Mouse (Mus musculus): ENCODE measurements at regions not wholly inside any gene's neighbourhood (a gene's known extent, or its start where the extent isn't known, plus 50 kb on each side); places are given as distances from the start of the nearest gene placed in this dataset.

DNA sequence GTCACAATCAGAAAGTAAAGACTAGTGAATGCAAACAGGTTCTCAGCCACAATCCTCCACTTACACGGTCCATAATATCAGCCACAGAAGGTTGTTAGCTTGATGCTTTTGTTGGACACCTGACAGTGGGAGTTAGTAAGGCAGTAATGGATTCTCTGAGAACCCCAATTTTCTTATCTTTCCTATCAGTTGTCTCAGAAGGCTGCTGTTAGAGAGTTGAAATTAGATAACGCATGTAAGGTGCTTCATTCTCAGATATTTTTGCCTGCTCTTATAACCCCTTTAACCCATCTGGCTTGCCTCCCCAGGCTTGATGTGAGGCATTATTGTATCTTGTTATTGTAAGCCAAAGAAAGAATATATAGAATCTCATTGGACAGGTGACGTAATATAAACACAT lies 63.0 kb upstream of the Ube2e3 start:
- no peak for DNase-seq (ENCODE audit: low spot score in 2 of 2)

DNA sequence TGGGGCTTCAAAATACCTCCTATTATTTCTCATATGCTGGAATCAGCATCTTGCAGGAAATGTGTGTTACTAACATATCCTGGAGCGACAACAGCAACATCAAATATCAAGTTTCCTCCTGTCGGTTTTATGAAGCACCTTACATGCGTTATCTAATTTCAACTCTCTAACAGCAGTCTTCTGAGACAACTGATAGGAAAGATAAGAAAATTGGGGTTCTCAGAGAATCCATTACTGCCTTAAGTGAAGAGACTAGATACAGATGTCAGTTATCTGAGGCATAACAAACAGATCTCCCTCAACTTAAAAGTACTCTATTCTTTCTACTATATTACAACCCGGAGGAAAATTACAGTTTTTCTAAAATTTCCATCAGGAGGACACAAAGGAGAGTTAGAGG lies 64.4 kb upstream of the Ube2e3 start:
- no peak for DNase-seq (ENCODE audit: low spot score in 2 of 2)

DNA sequence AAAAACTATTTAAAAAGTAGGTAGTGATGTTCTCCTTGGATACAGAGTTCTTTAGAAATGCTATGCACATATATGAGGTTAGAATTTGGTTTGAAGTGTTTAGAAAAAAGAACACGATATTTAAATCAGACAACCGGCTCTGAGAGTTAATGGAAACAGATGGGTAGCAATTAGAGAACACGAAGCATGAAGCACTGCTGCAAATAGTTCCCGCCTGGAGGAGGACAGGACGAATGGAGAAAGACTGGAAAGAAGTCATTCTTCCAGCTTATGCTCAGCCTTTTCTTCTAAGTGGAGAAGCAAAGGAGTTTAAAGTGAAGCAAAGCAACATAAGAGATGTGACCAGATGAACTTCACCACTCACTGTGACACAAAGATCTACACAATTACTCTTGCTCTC lies 72.5 kb upstream of the Ube2e3 start:
- DNase-seq (ENCODE audit: low spot score in 2 of 2), result no peak

- DNase-seq (ENCODE audit: low spot score in 2 of 2), result no peak
Observed at GRCm38 (mm10) chr2:78794734-78795133, 73.2 kb upstream of the Ube2e3 start.

DNA sequence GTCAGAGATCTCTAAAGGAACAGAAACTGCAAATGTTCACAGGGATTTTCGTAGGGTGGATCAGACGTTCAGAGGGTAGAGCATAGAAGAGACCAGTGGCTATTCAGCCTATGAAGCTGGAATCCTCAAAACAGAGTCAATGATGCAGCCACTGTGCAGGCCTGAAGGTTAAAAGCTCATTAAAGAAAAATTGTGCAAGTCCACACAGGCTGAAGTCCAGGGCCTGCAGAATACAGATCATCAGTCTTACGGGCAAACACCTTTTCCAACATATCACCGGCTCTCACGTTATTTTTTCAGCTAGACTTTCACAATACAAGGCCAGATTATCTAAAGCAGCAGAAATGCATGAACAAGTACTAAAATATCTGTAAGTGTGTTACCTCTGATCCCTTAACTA lies 78.8 kb upstream of the Ube2e3 start:
- DNase-seq (ENCODE audit: low spot score in 2 of 2), result no peak

GRCm38 (mm10) chr2:78788222-78788621 lies 79.7 kb upstream of the Ube2e3 start:
- DNase-seq (ENCODE audit: low spot score in 2 of 2), result no peak

- no peak for DNase-seq (ENCODE audit: low spot score in 2 of 2)
Observed at GRCm38 (mm10) chr2:78779949-78780348, 88.0 kb upstream of the Ube2e3 start.

DNA sequence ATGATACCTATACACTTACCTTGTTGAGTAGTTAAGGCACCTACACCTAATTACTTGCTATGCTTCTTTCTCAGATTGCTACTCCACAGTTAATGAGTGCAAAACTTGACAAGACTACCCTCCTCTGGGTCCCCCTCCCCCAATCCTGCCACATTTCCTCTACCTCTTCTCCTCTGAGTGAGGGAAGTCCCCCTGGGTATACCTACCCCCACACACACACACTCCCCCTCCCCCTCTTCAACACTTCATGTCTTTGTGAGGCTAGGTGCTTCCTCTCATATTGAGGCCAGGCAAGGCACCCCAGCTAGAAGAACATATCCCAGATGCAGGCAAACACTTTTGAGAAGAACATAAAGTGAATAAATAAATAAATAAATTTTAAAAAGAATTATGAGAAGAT lies 90.3 kb upstream of the Ube2e3 start:
- no peak for DNase-seq (ENCODE audit: low spot score in 2 of 2)

- DNase-seq (ENCODE audit: low spot score in 2 of 2), result no peak
Observed at GRCm38 (mm10) chr2:78754362-78754761, 113.6 kb upstream of the Ube2e3 start.

- no peak for DNase-seq (ENCODE audit: low spot score in 2 of 2)
Observed at GRCm38 (mm10) chr2:78753918-78754317, 114.0 kb upstream of the Ube2e3 start.

- no peak for DNase-seq (ENCODE audit: low spot score in 2 of 2)
Observed at GRCm38 (mm10) chr2:78730161-78730560, 137.8 kb upstream of the Ube2e3 start.

DNA sequence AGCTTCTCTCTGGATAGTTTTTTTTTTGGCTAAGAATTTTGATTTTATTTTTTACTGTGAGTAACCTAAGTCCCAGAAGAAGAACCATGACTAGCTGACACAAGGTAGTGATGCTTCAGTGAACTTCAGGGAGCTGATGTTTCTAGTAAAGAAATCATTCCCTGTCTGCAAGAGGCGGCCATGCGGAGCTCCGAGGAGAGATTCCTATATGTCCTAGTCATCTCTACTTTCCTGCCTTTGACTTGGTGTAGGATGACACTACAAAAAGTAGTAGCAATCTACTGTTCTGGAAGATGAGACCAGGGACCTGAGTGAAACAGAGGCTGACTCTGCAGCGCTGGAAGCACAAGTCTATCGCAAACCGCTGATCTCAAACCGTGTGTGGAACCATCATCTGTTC lies 141.9 kb upstream of the Ube2e3 start:
- no peak for DNase-seq (ENCODE audit: low spot score in 2 of 2)

GRCm38 (mm10) chr2:78724416-78724815 lies 143.5 kb upstream of the Ube2e3 start:
- no peak for DNase-seq (ENCODE audit: low spot score in 2 of 2)

GRCm38 (mm10) chr2:78723423-78723822 lies 144.5 kb upstream of the Ube2e3 start:
- DNase-seq (ENCODE audit: low spot score in 2 of 2), result no peak

GRCm38 (mm10) chr2:78722739-78723138 lies 145.2 kb upstream of the Ube2e3 start:
- DNase-seq (ENCODE audit: low spot score in 2 of 2), result no peak

- DNase-seq (ENCODE audit: low spot score in 2 of 2), result no peak
Observed at GRCm38 (mm10) chr2:78718550-78718949, 149.4 kb upstream of the Ube2e3 start.

DNA sequence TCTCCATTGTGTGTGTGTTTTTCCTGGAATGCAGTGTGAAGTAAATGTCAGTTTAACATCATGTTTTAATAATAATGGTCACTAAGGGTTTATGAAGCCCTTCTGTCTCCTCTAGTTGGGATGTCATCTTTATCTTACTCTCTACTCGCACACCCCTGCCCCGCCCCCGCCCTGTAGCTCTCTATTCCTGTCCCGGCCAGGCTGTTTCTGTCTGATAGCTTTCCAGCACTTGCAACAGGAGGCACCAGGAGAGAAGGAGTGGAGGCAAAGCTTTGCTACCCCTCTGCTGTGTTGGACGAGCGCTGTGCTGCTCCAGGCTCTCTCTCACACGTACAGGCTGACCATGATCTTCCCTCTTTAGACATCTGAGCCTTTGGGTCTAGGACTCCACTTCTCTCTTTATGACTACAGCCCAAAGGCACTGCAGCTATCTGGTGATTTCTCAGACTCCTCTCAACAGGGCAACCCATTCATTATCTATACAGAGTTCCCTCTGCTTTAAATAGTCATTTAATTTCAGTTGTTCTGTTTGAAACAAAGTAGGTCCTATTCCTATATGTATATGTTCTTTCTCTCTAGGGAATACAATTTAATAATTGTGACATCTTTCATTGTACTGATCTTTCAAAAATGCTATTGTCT lies 151.6 kb upstream of the Ube2e3 start:
- no peak for DNase-seq (ENCODE audit: low spot score in 2 of 2)

GRCm38 (mm10) chr2:78694851-78695250 lies 173.1 kb upstream of the Ube2e3 start:
- no peak for DNase-seq (ENCODE audit: low spot score in 2 of 2)

- no peak for DNase-seq (ENCODE audit: low spot score in 2 of 2)
Observed at GRCm38 (mm10) chr2:78656668-78657067, 211.3 kb upstream of the Ube2e3 start.

- DNase-seq (ENCODE audit: low spot score in 2 of 2), result no peak
Observed at GRCm38 (mm10) chr2:78655156-78655855, 212.6 kb upstream of the Ube2e3 start.

GRCm38 (mm10) chr2:78651549-78651948 lies 216.4 kb upstream of the Ube2e3 start:
- DNase-seq (ENCODE audit: low spot score in 2 of 2), result no peak

DNA sequence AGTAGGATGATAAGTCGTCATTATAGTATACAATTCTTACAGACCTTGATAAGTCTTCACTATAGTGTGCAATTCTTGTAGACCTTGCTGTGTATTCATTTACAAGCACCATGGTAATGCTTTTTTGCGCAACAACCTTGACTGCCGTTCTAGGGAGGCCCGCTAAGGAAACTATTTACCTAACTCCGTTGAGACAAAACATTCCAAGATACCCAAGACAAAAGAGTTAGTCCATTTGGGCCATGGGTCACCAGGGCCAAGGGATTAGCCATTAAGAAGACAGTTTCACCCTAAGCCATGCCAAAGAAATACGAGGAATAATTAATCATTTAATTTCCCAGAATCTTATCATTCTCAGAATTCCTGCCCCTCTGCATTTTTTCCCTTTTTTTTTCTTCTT lies 227.6 kb upstream of the Ube2e3 start:
- DNase-seq (ENCODE audit: low spot score in 2 of 2), result no peak

- no peak for DNase-seq (ENCODE audit: low spot score in 2 of 2)
Observed at GRCm38 (mm10) chr2:78625264-78625663, 242.7 kb upstream of the Ube2e3 start.

DNA sequence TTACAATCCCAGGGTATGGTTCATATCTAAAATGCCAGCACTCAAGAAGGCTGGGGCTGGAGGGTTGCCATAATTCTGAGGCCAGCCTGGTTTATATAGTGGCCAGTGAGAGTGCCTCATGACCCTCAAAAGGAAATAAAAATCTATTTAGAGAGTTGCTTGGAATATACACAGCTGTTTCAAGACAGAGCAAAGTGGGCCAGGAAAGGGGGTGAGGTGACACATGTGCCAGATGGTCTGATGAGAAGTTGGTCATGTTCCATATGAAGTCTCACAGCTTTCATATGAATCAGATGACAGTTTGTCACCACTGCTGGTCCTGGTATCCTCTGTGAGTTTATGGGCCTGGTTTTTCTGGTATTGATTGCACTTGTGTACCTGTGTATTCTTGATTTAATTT lies 261.5 kb upstream of the Ube2e3 start:
- no peak for DNase-seq (ENCODE audit: low spot score in 2 of 2)
